Mouse (Mus musculus) E14TG2a.4 (cell line): ENCODE data around the gene Dpagt1.

Experiments
- H3K27me3 ChIP-seq: 2 replicates; pipeline ENCODE4 v1.6.1; 2014; ENCODE audit warnings: low read length, control low read depth; ENCODE audit not compliant: insufficient read depth
- H3K36me3 ChIP-seq: 2 replicates; pipeline ENCODE4 v1.6.1; 2014; ENCODE audit warnings: low read length, control low read depth; ENCODE audit not compliant: insufficient read depth
- H3K4me1 ChIP-seq: replicated peaks from 2 replicates; pipeline ENCODE4 v1.6.1; 2014; ENCODE audit warnings: low read depth, low read length, control low read depth
- H3K4me3 ChIP-seq: replicated peaks from 2 replicates; pipeline ENCODE4 v1.5.1; 2014; ENCODE audit warnings: mild to moderate bottlenecking, low read length
- H3K9me3 ChIP-seq: 2 replicates; pipeline ENCODE4 v1.6.1; 2014; ENCODE audit warnings: low read length, control low read depth
- CTCF ChIP-seq: conservative IDR thresholded peaks from 2 replicates; pipeline ENCODE4 v1.5.1; 2014; ENCODE audit warnings: low read length
- NANOG ChIP-seq: IDR thresholded peaks from 2 replicates; pipeline ENCODE4 v1.6.1; 2014; ENCODE audit warnings: borderline replicate concordance, low read length, mixed read lengths
- POU5F1 ChIP-seq: IDR thresholded peaks from 2 replicates; pipeline ENCODE4 v1.6.1; 2014; ENCODE audit warnings: low read length, borderline replicate concordance

Gene Dpagt1

DNA sequence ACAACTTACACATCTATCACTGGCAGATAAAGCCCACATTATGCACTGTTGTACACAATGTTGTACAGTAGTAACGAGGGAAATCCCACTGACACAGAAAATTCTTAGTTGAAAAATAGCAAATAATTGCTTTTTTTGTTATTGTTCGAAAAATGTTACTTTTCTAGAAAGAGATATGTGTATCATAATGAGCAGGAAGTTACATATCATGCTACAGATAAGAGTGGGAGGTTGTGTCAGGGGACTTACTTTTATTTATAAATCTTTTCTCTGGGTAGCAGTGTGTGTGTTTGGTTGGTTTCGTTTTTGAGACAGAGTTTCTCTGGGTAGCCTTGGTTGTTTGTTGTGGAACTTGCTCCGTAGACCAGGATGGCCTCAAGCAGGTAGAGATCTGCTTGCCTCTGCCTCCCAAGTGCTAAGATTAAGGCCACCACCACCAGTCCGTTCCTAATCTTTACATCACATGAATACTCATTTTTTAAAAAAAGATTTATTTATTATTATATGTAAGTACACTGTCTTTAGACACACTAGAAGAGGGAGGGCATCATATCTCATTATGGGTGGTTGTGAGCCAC is 52.4 kb downstream of the Dpagt1 start:
- no peak for TF ChIP-seq CTCF
- TF ChIP-seq NANOG, result no peak
- no peak for TF ChIP-seq POU5F1
- Histone ChIP-seq H3K36me3 (peaks cover 56% of the 10 kb centered on the region), H3K27me3 (no peaks in the 10 kb centered on the region), H3K4me1 (peaks cover 52% of the 10 kb centered on the region), H3K4me3 (peak overlapping the region; percentile 98), H3K9me3 (no peaks in the 10 kb centered on the region)

DNA sequence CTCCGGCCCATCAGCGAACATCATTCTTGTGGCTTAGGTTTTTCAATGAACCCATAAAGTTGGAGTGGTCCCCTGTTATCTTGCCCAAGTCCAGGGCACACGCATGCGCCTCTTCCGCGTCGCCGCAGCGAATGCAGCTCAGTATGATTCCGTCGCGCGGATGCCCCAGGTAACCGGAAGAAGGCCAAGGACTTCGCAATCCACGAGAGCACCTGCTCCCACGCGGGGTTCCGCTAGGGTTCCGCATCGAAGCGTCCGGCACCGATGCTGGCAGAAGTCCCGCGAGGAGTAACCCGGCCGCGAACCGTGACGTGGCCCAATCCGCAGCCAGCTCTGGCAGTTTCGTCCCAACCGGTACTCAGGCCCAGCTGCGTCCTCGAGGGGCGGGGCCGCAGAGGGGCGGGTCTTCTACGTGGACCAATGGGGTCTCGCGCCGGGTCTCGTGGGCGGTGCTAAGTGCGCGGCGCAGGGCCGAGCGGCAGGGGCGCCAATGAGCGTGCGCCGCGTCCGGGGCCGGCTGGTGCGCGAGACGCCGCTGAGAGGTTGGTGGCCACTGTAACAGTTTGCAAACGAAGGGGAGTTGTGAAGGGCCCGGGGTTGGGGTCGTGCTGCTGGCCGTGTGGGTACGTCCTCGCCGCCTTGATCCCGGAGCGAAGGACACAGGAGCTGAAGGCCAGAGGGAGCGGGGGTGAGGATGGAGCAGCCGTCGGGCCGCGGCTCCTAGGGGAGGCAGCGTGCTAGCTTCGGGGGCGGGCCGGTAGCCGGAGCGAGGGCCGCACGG is 53.4 kb downstream of the Dpagt1 start, which contains the start of gene Hyou1:
TSS of gene Hyou1 (plus strand) at position 437 of the 781 bp plus-strand sequence.
- H3K36me3 ChIP-seq, result peaks cover 66% of the 10 kb centered on the region
- H3K4me1 ChIP-seq, result peaks cover 61% of the 10 kb centered on the region
- peak within 1 kb of the TSS; percentile 98 for H3K4me3 ChIP-seq
- no peaks in the 10 kb centered on the region for H3K9me3 ChIP-seq
- H3K27me3 ChIP-seq, result no peaks in the 10 kb centered on the region
- TF ChIP-seq NANOG, result no peak
- no peak for TF ChIP-seq POU5F1
- TF ChIP-seq CTCF, result no peak

DNA sequence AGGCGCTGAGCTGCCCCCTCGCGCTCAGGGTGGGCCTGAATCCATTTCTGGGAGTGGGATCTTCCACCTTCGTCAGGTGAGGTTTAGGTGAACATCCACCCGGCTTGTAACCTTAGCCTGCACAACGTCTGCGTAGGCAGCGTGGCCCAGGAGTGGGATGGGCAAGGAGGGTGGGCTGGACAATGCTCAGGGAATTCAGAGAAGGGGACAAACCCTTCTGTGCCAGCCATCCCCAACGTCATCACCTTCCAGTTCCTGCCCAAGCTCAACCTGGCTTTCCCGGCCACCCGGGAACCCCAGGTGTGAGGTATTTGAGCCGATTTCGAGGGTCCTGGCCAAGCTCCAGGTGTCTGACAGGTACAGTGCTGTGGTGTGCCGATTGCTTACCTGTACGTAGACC is 54.0 kb downstream of the Dpagt1 start:
- Histone ChIP-seq H3K4me1 (peaks cover 67% of the 10 kb centered on the region), H3K9me3 (no peaks in the 10 kb centered on the region), H3K27me3 (no peaks in the 10 kb centered on the region), H3K4me3 (peak overlapping the region; percentile 98), H3K36me3 (peaks cover 72% of the 10 kb centered on the region)
- TF ChIP-seq CTCF (no peak), POU5F1 (no peak), NANOG (no peak)
